Mouse (Mus musculus) neural tube, embryonic 13.5 days (tissue): ENCODE data around the gene Grk2. TPM values are rescaled to one million over a fixed set of nuclear protein-coding genes. Genes with fewer than 3 reads are reported as not detected.

ENCODE experiments used
- ATAC-seq: fragments of 200-750 bp; cut with Nextera tagmentation; 2 replicates; pipeline ENCODE4 v1.8.0; 2017; ENCODE audit warnings: low read depth, mild to moderate bottlenecking, moderate TSS enrichment, moderate library complexity
- H3K27ac ChIP-seq: fragments of 300-500 bp; sonication (generic); replicated peaks from 2 replicates; pipeline ENCODE4 v1.5.1; 2015; ENCODE audit warnings: moderate library complexity, mild to moderate bottlenecking, inconsistent platforms
- H3K27me3 ChIP-seq: fragments of 300-500 bp; sonication (generic); 2 replicates; pipeline ENCODE4 v1.6.1; 2015; ENCODE audit warnings: mild to moderate bottlenecking, inconsistent platforms
- H3K36me3 ChIP-seq: fragments of 300-500 bp; sonication (generic); 2 replicates; pipeline ENCODE4 v1.6.1; 2015; ENCODE audit warnings: mild to moderate bottlenecking, inconsistent platforms
- H3K4me1 ChIP-seq: fragments of 300-500 bp; sonication (generic); replicated peaks from 2 replicates; pipeline ENCODE4 v1.6.1; 2015; ENCODE audit warnings: inconsistent platforms
- H3K4me2 ChIP-seq: fragments of 300-500 bp; sonication (generic); 2 replicates; pipeline ENCODE4 v1.6.1; 2015; ENCODE audit warnings: inconsistent platforms, mild to moderate bottlenecking, moderate library complexity
- H3K4me3 ChIP-seq: fragments of 300-500 bp; sonication (generic); 2 replicates; pipeline ENCODE4 v1.5.1; 2015; ENCODE audit warnings: mild to moderate bottlenecking, inconsistent platforms
- H3K9ac ChIP-seq: fragments of 300-500 bp; sonication (generic); 2 replicates; pipeline ENCODE4 v1.6.1; 2015; ENCODE audit warnings: moderate library complexity, mild to moderate bottlenecking, inconsistent platforms
- H3K9me3 ChIP-seq: fragments of 300-500 bp; sonication (generic); 2 replicates; pipeline ENCODE4 v1.6.1; 2016; ENCODE audit warnings: inconsistent platforms
- WGBS: fragments of 180-500 bp; shearing (Covaris S2); methylation state at CpG from one replicate; pipeline ENCODE4 v1.1.7; 2015; 5-methylcytosine and 5-hydroxymethylcytosine counted together
- polyA plus RNA-seq: library from polyadenylated mRNA; unstranded; fragments of >200 nt; fragmentation: Nextera tagmentation; extraction: Ambion mirVana; gene quantifications from 2 replicates; pipeline ENCODE4 v1.2.1, GENCODE M21; 2015

Gene Grk2
- polyA plus RNA-seq, 1 experiment from 2014 or later, result 22.3 TPM

GRCm38 (mm10) chr19:4291161-4291560 is 14.9 kb downstream of the Grk2 start:
- WGBS, result 91% methylated on average over 11 of the region's 11 CpGs
- Histone ChIP-seq H3K9me3 (no peaks in the 10 kb centered on the region), H3K27me3 (no peaks in the 10 kb centered on the region), H3K4me1 (peaks cover 8% of the 10 kb centered on the region), H3K4me2 (no peak overlapping the region), H3K27ac (no peak overlapping the region), H3K9ac (no peak overlapping the region), H3K4me3 (no peak overlapping the region), H3K36me3 (peaks cover 74% of the 10 kb centered on the region)
- ATAC-seq, result no peak

DNA sequence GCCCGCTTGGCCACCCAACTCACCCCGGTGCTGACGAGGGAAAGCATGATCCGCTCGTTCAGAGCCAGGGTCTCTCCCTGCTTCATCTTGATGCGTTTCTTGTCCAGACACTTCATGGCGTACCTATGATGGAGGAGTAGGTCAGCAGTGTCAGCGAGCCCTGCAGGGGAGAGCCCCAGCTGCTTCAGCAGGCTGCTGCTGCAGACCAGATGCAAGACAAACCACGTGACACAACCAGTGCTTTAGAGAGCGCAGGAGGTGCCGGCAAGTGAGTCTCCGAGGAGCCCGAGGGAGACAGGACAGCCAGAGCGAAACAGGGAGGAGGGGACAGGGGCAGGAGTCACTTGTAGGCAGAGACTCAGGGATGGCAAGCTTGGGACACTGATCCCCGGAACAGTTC is 15.3 kb downstream of the Grk2 start:
- 73% methylated on average over 15 of the region's 15 CpGs for WGBS
- no peak overlapping the region for H3K4me3 ChIP-seq
- no peaks in the 10 kb centered on the region for H3K27me3 ChIP-seq
- no peak overlapping the region for H3K9ac ChIP-seq
- H3K4me1 ChIP-seq, result peaks cover 8% of the 10 kb centered on the region
- no peak overlapping the region for H3K4me2 ChIP-seq
- ATAC-seq, result no peak
- H3K36me3 ChIP-seq, result peaks cover 78% of the 10 kb centered on the region
- no peaks in the 10 kb centered on the region for H3K9me3 ChIP-seq
- no peak overlapping the region for H3K27ac ChIP-seq

GRCm38 (mm10) chr19:4283653-4284052 is 22.4 kb downstream of the Grk2 start:
- H3K27me3 ChIP-seq, result peaks cover 4% of the 10 kb centered on the region; the same call in 1 of the 2 replicates
- H3K9me3 ChIP-seq, result no peaks in the 10 kb centered on the region
- peak overlapping the region; percentile 62; the same call in 1 of the 2 replicates for H3K4me3 ChIP-seq
- no peak for ATAC-seq
- peaks cover 18% of the 10 kb centered on the region for H3K4me1 ChIP-seq
- peaks cover 47% of the 10 kb centered on the region for H3K36me3 ChIP-seq
- peak overlapping the region; percentile 46; the same call in 1 of the 2 replicates for H3K27ac ChIP-seq
- H3K9ac ChIP-seq, result peak overlapping the region; percentile 87; the same call in 1 of the 2 replicates
- 48% methylated on average over 7 of the region's 7 CpGs for WGBS
- peak overlapping the region; percentile 74 for H3K4me2 ChIP-seq

- Histone ChIP-seq H3K9me3 (no peaks in the 10 kb centered on the region), H3K4me2 (peak within 1 kb of the TSS; percentile 74), H3K36me3 (peaks cover 41% of the 10 kb centered on the region), H3K4me3 (peak within 1 kb of the TSS; percentile 62), H3K9ac (peak within 1 kb of the TSS; percentile 87), H3K4me1 (peaks cover 18% of the 10 kb centered on the region), H3K27ac (peak within 1 kb of the TSS; percentile 70), H3K27me3 (peaks cover 4% of the 10 kb centered on the region; the same call in 1 of the 2 replicates)
- WGBS, result under 1% methylated on average over 49 of the region's 50 CpGs
- peak; percentile 94 for ATAC-seq
These were observed 23.0 kb downstream of the Grk2 start, which contains the start of gene Ankrd13d for GRCm38 (mm10) chr19:4282898-4283553. Gene Ankrd13d (minus strand): TSS chr19:4283137.

DNA sequence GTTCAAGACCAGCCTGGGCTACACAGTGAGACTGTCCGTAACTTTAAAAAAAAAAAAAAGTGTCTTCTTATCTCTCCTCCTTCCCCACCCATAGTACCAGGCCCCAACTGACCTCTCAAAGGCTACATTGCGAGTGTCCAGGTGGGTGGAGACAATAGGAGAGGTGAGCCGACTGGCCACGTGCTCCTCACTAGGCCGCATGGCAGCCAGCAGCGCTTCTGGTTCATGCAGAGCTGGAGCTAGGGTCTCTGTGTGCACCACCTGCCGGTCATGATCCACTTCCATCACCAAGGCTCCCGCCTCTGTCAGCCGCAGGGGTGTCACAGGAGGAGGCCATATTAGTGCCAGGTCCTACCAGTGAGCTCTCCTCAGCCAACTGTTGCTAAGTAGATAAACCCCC is 25.6 kb downstream of the Grk2 start:
- peaks cover 18% of the 10 kb centered on the region for H3K4me1 ChIP-seq
- ATAC-seq, result no peak
- H3K9ac ChIP-seq, result no peak overlapping the region
- WGBS, result 90% methylated on average over 9 of the region's 9 CpGs
- peaks cover 4% of the 10 kb centered on the region; the same call in 1 of the 2 replicates for H3K27me3 ChIP-seq
- H3K36me3 ChIP-seq, result peaks cover 32% of the 10 kb centered on the region
- H3K9me3 ChIP-seq, result no peaks in the 10 kb centered on the region
- H3K4me2 ChIP-seq, result no peak overlapping the region
- H3K27ac ChIP-seq, result no peak overlapping the region
- no peak overlapping the region for H3K4me3 ChIP-seq

GRCm38 (mm10) chr19:4279487-4279886 is 26.5 kb downstream of the Grk2 start:
- 91% methylated on average over 1 of the region's 1 CpGs for WGBS
- H3K36me3 ChIP-seq, result peaks cover 29% of the 10 kb centered on the region
- H3K27ac ChIP-seq, result no peak overlapping the region
- H3K4me1 ChIP-seq, result peaks cover 18% of the 10 kb centered on the region
- no peak overlapping the region for H3K4me3 ChIP-seq
- no peak overlapping the region for H3K9ac ChIP-seq
- no peak for ATAC-seq
- H3K9me3 ChIP-seq, result no peaks in the 10 kb centered on the region
- H3K4me2 ChIP-seq, result no peak overlapping the region
- peaks cover 4% of the 10 kb centered on the region; the same call in 1 of the 2 replicates for H3K27me3 ChIP-seq

DNA sequence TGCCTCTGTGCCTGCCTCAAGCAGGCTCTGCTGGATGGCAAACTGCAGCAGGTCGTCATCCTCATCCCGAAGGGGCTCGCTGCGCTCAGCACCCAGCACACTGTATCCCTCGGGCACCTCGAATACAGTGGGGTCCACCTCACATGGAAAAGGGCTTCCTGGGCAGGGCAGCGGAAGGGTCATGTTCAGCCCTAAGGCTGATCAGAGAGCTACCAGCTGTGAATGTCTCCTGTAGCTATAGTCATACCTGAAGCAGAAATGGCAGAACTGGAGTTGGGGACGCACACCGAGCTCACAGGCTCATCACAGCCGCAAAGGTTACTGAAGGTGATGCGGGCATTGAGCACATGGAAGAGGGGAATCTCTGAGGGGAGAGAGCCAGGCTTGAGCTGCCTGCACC is 35.0 kb downstream of the Grk2 start:
- no peak overlapping the region for H3K9ac ChIP-seq
- peaks cover 9% of the 10 kb centered on the region for H3K4me1 ChIP-seq
- no peak overlapping the region for H3K4me2 ChIP-seq
- H3K27ac ChIP-seq, result no peak overlapping the region
- no peak overlapping the region for H3K4me3 ChIP-seq
- no peaks in the 10 kb centered on the region for H3K9me3 ChIP-seq
- no peak for ATAC-seq
- H3K36me3 ChIP-seq, result peaks cover 29% of the 10 kb centered on the region
- H3K27me3 ChIP-seq, result peaks cover 44% of the 10 kb centered on the region
- WGBS, result 95% methylated on average over 11 of the region's 11 CpGs

DNA sequence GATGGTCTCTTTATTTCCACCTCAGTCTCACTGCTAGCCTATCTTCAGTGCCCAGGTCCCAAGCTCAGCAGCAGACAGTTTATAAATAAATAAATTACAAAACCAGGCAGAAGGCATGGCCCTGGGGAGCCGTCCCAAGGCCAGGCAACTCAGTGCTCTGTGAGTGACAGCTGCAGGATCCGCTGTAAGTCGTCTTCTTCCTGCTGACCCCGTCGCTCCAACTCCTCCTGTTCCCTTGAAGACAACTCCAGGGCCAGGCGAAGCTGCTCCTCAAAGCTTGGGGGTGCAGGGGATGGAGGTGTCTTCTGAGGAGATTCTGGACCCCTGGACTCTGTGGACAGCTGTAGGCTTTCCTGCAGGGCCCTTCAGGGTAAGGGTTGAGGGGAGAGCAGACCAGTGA is 35.8 kb downstream of the Grk2 start:
- Histone ChIP-seq H3K4me1 (peaks cover 9% of the 10 kb centered on the region), H3K9ac (no peak overlapping the region), H3K27ac (no peak overlapping the region), H3K4me2 (no peak overlapping the region), H3K36me3 (peaks cover 24% of the 10 kb centered on the region), H3K9me3 (no peaks in the 10 kb centered on the region), H3K4me3 (no peak overlapping the region), H3K27me3 (peaks cover 44% of the 10 kb centered on the region)
- ATAC-seq, result no peak
- 69% methylated on average over 6 of the region's 6 CpGs for WGBS

DNA sequence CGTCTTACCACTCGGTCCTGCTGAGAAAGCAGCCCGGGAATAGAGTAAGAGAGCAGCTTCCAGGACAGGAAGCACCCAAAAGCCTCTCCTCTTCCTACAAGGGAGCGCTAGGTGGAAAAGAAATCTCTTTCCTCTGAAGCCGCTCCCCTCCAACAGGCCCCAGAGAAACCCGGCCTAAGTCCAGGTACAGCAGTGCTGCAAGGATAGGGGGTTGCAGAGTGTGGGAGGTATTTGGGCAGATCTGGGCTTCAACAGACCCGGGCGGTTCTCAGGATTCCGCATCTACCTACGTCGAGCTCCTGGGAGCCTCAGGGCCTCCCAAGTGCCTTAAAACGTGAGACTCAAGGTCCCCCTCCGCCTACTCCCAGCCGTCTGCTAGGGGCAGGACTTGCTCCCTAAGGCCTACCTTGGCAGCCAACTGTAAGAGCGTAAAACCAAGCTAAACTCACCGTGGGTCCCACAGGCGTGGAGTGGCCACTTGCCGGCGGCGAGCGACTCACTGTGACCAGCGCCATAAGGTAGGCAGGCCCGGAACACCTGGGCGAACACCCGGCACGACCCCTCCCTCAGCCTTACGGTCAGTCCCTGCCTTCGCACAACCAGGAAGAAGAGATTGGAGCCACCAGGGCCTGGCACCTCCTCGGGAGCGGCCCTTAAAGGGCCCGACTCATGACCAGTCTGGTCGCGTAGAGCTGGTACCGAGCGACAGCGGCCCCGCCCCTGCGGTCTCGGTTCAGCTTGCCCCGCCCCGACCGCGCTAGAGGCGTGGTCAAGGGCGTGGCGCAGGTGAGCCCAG is 37.3 kb downstream of the Grk2 start, which contains the start of gene Ssh3:
Gene Ssh3 (minus strand): TSS at position 615 of the 796 bp plus-strand sequence.
- H3K9ac ChIP-seq, result peak within 1 kb of the TSS; percentile 56
- peak within 1 kb of the TSS; percentile 34 for H3K4me3 ChIP-seq
- 6% methylated on average over 46 of the region's 46 CpGs for WGBS
- peaks cover 9% of the 10 kb centered on the region for H3K4me1 ChIP-seq
- H3K27me3 ChIP-seq, result peaks cover 44% of the 10 kb centered on the region
- H3K36me3 ChIP-seq, result peaks cover 24% of the 10 kb centered on the region
- peak within 1 kb of the TSS; percentile 56 for H3K4me2 ChIP-seq
- ATAC-seq, result peak; percentile 66
- no peaks in the 10 kb centered on the region for H3K9me3 ChIP-seq
- H3K27ac ChIP-seq, result no peak within 1 kb of the TSS

- Histone ChIP-seq H3K9me3 (no peaks in the 10 kb centered on the region), H3K27ac (no peak overlapping the region), H3K4me1 (peaks cover 9% of the 10 kb centered on the region), H3K9ac (no peak overlapping the region), H3K36me3 (peaks cover 4% of the 10 kb centered on the region), H3K27me3 (peaks cover 41% of the 10 kb centered on the region), H3K4me2 (no peak overlapping the region), H3K4me3 (no peak overlapping the region)
- ATAC-seq, result no peak
- WGBS, result 66% methylated on average over 4 of the region's 4 CpGs
These were observed 40.1 kb downstream of the Grk2 start for GRCm38 (mm10) chr19:4265956-4266355.

DNA sequence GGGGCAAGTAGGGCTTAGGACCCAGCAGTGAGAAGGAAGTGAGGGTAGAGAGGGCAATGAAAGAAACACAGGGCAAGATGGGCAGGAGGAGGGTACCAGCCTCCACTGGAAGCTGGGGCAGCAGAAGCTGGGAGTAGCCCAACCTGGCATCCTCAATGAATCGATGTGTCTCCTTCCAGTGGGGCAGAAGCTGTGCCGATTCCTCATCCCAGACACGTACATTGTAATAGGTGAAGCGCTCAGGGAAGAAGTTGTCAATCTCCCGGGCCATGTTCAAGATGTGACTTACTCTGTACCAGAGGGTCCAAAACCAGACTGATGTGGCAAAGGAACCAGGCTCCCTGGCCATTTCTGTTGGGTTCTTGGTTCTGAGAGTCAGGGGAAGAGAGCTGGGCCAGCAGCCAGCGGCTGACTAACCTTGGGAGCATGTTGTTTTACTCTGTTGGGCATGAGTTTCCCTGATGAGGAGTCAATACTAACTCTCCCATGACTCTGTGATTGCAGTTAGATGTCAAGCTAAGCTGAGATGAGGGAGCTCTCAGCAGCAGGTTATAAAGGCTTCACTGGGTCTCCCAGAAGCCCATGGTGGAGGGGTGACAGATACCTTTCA is 41.7 kb downstream of the Grk2 start:
- H3K27me3 ChIP-seq, result peaks cover 24% of the 10 kb centered on the region
- 96% methylated on average over 6 of the region's 6 CpGs for WGBS
- H3K9me3 ChIP-seq, result no peaks in the 10 kb centered on the region
- no peak overlapping the region for H3K4me2 ChIP-seq
- no peak overlapping the region for H3K27ac ChIP-seq
- H3K9ac ChIP-seq, result no peak overlapping the region
- ATAC-seq, result no peak
- peaks cover 8% of the 10 kb centered on the region for H3K4me1 ChIP-seq
- H3K36me3 ChIP-seq, result no peaks in the 10 kb centered on the region
- H3K4me3 ChIP-seq, result no peak overlapping the region

DNA sequence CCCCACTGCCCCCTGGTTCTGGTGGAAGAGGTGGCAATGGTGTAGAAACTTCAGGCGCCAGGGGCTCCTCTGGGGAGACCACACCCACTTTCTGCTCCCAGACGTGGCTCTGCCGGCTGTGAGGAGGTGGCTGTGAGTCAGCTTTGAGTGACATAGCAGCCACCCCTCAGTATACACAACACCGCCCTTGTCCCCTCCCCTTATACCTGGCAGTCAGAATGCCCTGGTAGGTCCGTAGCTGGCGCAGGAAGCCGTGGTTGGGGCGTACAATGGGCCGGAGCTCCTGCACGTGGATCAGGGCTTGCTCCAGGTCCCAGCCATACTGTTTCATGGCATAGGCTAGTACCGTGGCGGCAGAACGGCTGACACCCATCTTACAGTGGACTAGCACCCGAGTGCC is 42.3 kb downstream of the Grk2 start:
- H3K4me2 ChIP-seq, result no peak overlapping the region
- H3K4me3 ChIP-seq, result no peak overlapping the region
- H3K9me3 ChIP-seq, result no peaks in the 10 kb centered on the region
- H3K9ac ChIP-seq, result no peak overlapping the region
- H3K27me3 ChIP-seq, result peaks cover 18% of the 10 kb centered on the region
- 69% methylated on average over 14 of the region's 14 CpGs for WGBS
- no peak overlapping the region for H3K27ac ChIP-seq
- H3K36me3 ChIP-seq, result no peaks in the 10 kb centered on the region
- ATAC-seq, result no peak
- H3K4me1 ChIP-seq, result peaks cover 3% of the 10 kb centered on the region
